Mouse (Mus musculus) liver, adult 2 months (tissue): ENCODE results near the gene Kcne2.

Experiments used
- CTCF ChIP-seq: fragments of 200-500 bp; IDR thresholded peaks from 2 replicates; pipeline ENCODE4 v1.5.1; 2011; ENCODE audit warnings: low read depth, low read length, control low read depth
- POLR2A ChIP-seq: fragments of 200-500 bp; IDR thresholded peaks from 2 replicates; pipeline ENCODE4 v1.6.1; 2011; ENCODE audit warnings: low read length, control low read depth; ENCODE audit not compliant: insufficient read depth; ENCODE audit errors: extremely low read depth

DNA sequence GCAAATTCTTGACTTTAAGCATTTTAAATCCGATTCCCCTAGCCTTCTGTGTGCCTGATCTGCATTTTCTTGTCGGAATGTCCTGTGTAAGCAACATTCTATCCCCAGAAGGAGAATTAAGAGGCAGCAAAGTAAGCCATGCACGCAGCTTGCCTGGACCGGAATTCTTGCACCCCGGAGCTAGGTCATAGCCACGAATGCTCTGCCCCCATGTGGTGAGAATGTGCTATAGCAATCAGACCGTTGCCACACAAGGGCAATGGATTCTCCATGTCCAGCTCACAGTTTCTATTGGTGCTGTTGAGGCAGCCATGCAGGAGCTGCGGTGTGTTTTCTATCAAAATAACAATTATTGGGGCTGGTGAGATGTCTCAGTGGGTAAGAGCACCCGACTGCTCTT is 44.1 kb downstream of the Kcne2 start:
- TF ChIP-seq CTCF = peak; percentile 93
- TF ChIP-seq POLR2A = no peak
